Mouse (Mus musculus): ENCODE data around the gene Eefsec. TPM values are rescaled to one million over a fixed set of nuclear protein-coding genes. Genes with fewer than 3 reads are reported as not detected.

Eefsec gene
- polyA plus RNA-seq, 1 experiment from 2014 or later: 32.8 TPM

DNA sequence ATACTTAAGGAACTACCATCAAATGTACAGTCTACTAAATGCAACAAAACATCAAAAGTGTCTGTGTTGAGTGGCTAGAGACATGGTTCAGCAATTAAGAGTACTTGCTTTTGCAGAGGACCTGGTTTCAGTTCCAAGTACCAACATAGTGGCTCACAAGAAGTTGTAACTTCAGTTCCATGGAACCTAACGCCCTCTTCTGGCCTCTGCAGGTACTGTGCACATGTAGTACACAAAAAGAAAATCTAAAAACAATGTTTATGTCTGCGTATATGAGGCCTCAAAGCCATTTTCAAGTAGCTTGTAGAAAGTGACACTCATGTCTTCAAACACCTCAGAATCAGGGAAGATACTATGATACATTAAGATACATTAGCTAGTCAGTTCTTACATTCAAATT lies 48.4 kb downstream of the Eefsec start:
- TF ChIP-seq CTCF (IDR thresholded peaks at IDR 0.05; ENCODE audit: low read depth): peak; percentile 50

GRCm38 (mm10) chr6:88388946-88389345 lies 57.4 kb downstream of the Eefsec start:
- Histone ChIP-seq H3K36me3 (ENCODE audit: control insufficient read depth, insufficient read depth) (no peaks in the 10 kb centered on the region), H3K27ac (ENCODE audit: low read depth, low read length) (no peak overlapping the region), H3K9me3 (ENCODE audit: control insufficient read depth) (no peaks in the 10 kb centered on the region), H3K9ac (ENCODE audit: low read depth, low read length) (no peak overlapping the region), H3K4me2 (replicated peaks; ENCODE audit: low read depth) (no peak overlapping the region), H3K4me3 (ENCODE audit: low read depth, low read length) (no peak overlapping the region), H3K27me3 (replicated peaks; ENCODE audit: control insufficient read depth, insufficient read depth, low read length) (no peaks in the 10 kb centered on the region), H3K4me1 (replicated peaks; ENCODE audit: control insufficient read depth, insufficient read depth, low read length) (peaks cover 5% of the 10 kb centered on the region; the same call in 1 of the 2 replicates)
- WGBS: 58% methylated on average over 5 of the region's 5 CpGs
- no peak for TF ChIP-seq CTCF (IDR thresholded peaks at IDR 0.05; ENCODE audit: low read depth)
- no peak for ATAC-seq

More for the DNA sequence above, 48.4 kb downstream of the Eefsec start:
- Histone ChIP-seq H3K4me1 (replicated peaks; ENCODE audit: control insufficient read depth, insufficient read depth, low read length) (no peaks in the 10 kb centered on the region), H3K9me3 (ENCODE audit: control insufficient read depth) (no peaks in the 10 kb centered on the region), H3K27me3 (replicated peaks; ENCODE audit: control insufficient read depth, insufficient read depth, low read length) (no peaks in the 10 kb centered on the region), H3K27ac (ENCODE audit: low read depth, low read length) (no peak overlapping the region), H3K4me2 (replicated peaks; ENCODE audit: low read depth) (no peak overlapping the region), H3K9ac (ENCODE audit: low read depth, low read length) (no peak overlapping the region), H3K36me3 (ENCODE audit: control insufficient read depth, insufficient read depth) (no peaks in the 10 kb centered on the region), H3K4me3 (ENCODE audit: low read depth, low read length) (no peak overlapping the region)
- no peak for ATAC-seq
- 73% methylated on average over 2 of the region's 2 CpGs for WGBS

- ATAC-seq: no peak
- Histone ChIP-seq H3K9ac (ENCODE audit: low read depth, low read length) (no peak overlapping the region), H3K27ac (ENCODE audit: low read depth, low read length) (0 out of 2 replicates have a peak overlapping the region, but pooled peaks have one; percentile 0), H3K4me2 (replicated peaks; ENCODE audit: low read depth) (no peak overlapping the region), H3K4me1 (replicated peaks; ENCODE audit: control insufficient read depth, insufficient read depth, low read length) (peaks cover 8% of the 10 kb centered on the region; the same call in 1 of the 2 replicates), H3K4me3 (ENCODE audit: low read depth, low read length) (no peak overlapping the region), H3K27me3 (replicated peaks; ENCODE audit: control insufficient read depth, insufficient read depth, low read length) (no peaks in the 10 kb centered on the region), H3K9me3 (ENCODE audit: control insufficient read depth) (no peaks in the 10 kb centered on the region), H3K36me3 (ENCODE audit: control insufficient read depth, insufficient read depth) (no peaks in the 10 kb centered on the region)
- WGBS: 63% methylated on average over 8 of the region's 8 CpGs
- TF ChIP-seq CTCF (IDR thresholded peaks at IDR 0.05; ENCODE audit: low read depth): peak; percentile 12; the same call in 1 of the 2 replicates
Measured at GRCm38 (mm10) chr6:88387836-88388724, 58.3 kb downstream of the Eefsec start.

- no peaks in the 10 kb centered on the region for H3K36me3 ChIP-seq (ENCODE audit: control insufficient read depth, insufficient read depth)
- no peak overlapping the region for H3K4me2 ChIP-seq (replicated peaks; ENCODE audit: low read depth)
- no peak for TF ChIP-seq CTCF (IDR thresholded peaks at IDR 0.05; ENCODE audit: low read depth)
- H3K9me3 ChIP-seq (ENCODE audit: control insufficient read depth): no peaks in the 10 kb centered on the region
- WGBS: 54% methylated on average over 8 of the region's 8 CpGs
- peak overlapping the region; percentile 37; the same call in 1 of the 2 replicates for H3K27ac ChIP-seq (ENCODE audit: low read depth, low read length)
- peak; percentile 18; the same call in 1 of the 2 replicates for ATAC-seq
- no peak overlapping the region for H3K9ac ChIP-seq (ENCODE audit: low read depth, low read length)
- H3K4me1 ChIP-seq (replicated peaks; ENCODE audit: control insufficient read depth, insufficient read depth, low read length): peaks cover 9% of the 10 kb centered on the region; the same call in 1 of the 2 replicates
- no peak overlapping the region for H3K4me3 ChIP-seq (ENCODE audit: low read depth, low read length)
- no peaks in the 10 kb centered on the region for H3K27me3 ChIP-seq (replicated peaks; ENCODE audit: control insufficient read depth, insufficient read depth, low read length)
Measured at GRCm38 (mm10) chr6:88384420-88385053, 61.8 kb downstream of the Eefsec start.

- peak; percentile 80 for ATAC-seq
Measured at GRCm38 (mm10) chr6:88383734-88384133, 62.6 kb downstream of the Eefsec start.

DNA sequence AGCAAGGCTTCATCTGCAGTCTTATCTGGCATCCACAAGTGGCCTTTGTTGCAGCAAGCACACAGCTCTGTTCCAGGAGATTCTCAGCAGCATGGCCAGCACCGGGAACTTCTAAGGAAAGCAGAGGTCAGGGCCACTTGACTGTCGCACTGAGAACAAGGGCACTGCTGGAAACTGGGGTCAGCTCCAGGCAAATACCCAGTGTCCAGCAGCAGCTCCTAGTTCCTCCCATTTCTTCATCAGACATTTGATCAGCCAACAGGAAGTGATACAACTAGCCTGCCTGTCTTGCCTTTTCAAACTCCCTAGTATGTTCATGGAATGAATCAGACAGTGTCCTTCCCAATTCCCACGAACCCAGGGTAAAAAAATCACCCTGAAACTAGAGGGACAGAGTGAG lies 66.6 kb downstream of the Eefsec start:
- no peak for ATAC-seq
- Histone ChIP-seq H3K9ac (ENCODE audit: low read depth, low read length) (no peak overlapping the region), H3K36me3 (ENCODE audit: control insufficient read depth, insufficient read depth) (no peaks in the 10 kb centered on the region), H3K27ac (ENCODE audit: low read depth, low read length) (no peak overlapping the region), H3K4me2 (replicated peaks; ENCODE audit: low read depth) (no peak overlapping the region), H3K4me1 (replicated peaks; ENCODE audit: control insufficient read depth, insufficient read depth, low read length) (0 out of 2 replicates have a peak, but pooled peaks cover 6% of the 10 kb centered on the region), H3K27me3 (replicated peaks; ENCODE audit: control insufficient read depth, insufficient read depth, low read length) (no peaks in the 10 kb centered on the region), H3K9me3 (ENCODE audit: control insufficient read depth) (no peaks in the 10 kb centered on the region), H3K4me3 (ENCODE audit: low read depth, low read length) (no peak overlapping the region)
- 60% methylated on average over 3 of the region's 3 CpGs for WGBS
- TF ChIP-seq CTCF (IDR thresholded peaks at IDR 0.05; ENCODE audit: low read depth): no peak

More at GRCm38 (mm10) chr6:88383734-88384133, 62.6 kb downstream of the Eefsec start:
- Histone ChIP-seq H3K9me3 (ENCODE audit: control insufficient read depth) (no peaks in the 10 kb centered on the region), H3K4me2 (replicated peaks; ENCODE audit: low read depth) (no peak overlapping the region), H3K4me3 (ENCODE audit: low read depth, low read length) (no peak overlapping the region), H3K9ac (ENCODE audit: low read depth, low read length) (no peak overlapping the region), H3K27ac (ENCODE audit: low read depth, low read length) (0 out of 2 replicates have a peak overlapping the region, but pooled peaks have one; percentile 37), H3K4me1 (replicated peaks; ENCODE audit: control insufficient read depth, insufficient read depth, low read length) (peaks cover 9% of the 10 kb centered on the region; the same call in 1 of the 2 replicates), H3K27me3 (replicated peaks; ENCODE audit: control insufficient read depth, insufficient read depth, low read length) (no peaks in the 10 kb centered on the region), H3K36me3 (ENCODE audit: control insufficient read depth, insufficient read depth) (no peaks in the 10 kb centered on the region)
- no peak for TF ChIP-seq CTCF (IDR thresholded peaks at IDR 0.05; ENCODE audit: low read depth)
